Mouse (Mus musculus): ENCODE measurements around the gene Trim63.
"Not testable (repeated sequence)": the region's sequence is repeated elsewhere in the genome, so short reads cannot be mapped to it uniquely, and the experiment has no call there.

The Trim63 gene

GRCm38 (mm10) chr4:134314876-134315275 lies at the start of gene Trim63:
TSS of gene Trim63 (plus strand) at chr4:134315120.
- no peak for DNase-seq (ENCODE audit: low spot score in 2 of 2)

- DNase-seq (ENCODE audit: low spot score in 2 of 2): no peak
These were observed 48.9 kb upstream of the Trim63 start for GRCm38 (mm10) chr4:134265860-134266585.

- no peak for DNase-seq (ENCODE audit: low spot score in 2 of 2)
These were observed 46.7 kb upstream of the Trim63 start for GRCm38 (mm10) chr4:134268102-134268655.

- not testable (repeated sequence) for DNase-seq (ENCODE audit: low spot score in 2 of 2)
These were observed 45.3 kb upstream of the Trim63 start for GRCm38 (mm10) chr4:134269622-134270021.

GRCm38 (mm10) chr4:134271979-134272378 lies 42.9 kb upstream of the Trim63 start:
- DNase-seq (ENCODE audit: low spot score in 2 of 2): no peak

- no peak for DNase-seq (ENCODE audit: low spot score in 2 of 2)
These were observed 42.0 kb upstream of the Trim63 start for GRCm38 (mm10) chr4:134272731-134273416.

GRCm38 (mm10) chr4:134273417-134274345 lies 41.2 kb upstream of the Trim63 start:
- DNase-seq (ENCODE audit: low spot score in 2 of 2): no peak

- DNase-seq (ENCODE audit: low spot score in 2 of 2): no peak
These were observed 30.0 kb upstream of the Trim63 start for GRCm38 (mm10) chr4:134284942-134285341.

- DNase-seq (ENCODE audit: low spot score in 2 of 2): peak; percentile 37 to 42
These were observed 28.4 kb upstream of the Trim63 start for GRCm38 (mm10) chr4:134286226-134287167.

- peak; percentile 96 to 98 for DNase-seq (ENCODE audit: low spot score in 2 of 2)
These were observed 27.8 kb upstream of the Trim63 start for GRCm38 (mm10) chr4:134287168-134287564.

- peak; percentile 78 to 84 for DNase-seq (ENCODE audit: low spot score in 2 of 2)
These were observed 27.3 kb upstream of the Trim63 start, which contains the start of gene Pdik1l for GRCm38 (mm10) chr4:134287575-134288025. TSS of gene Pdik1l (minus strand) at chr4:134287895.

- peak in 1 of 2 experiments; percentile 48 for DNase-seq (ENCODE audit: low spot score in 2 of 2)
These were observed 26.3 kb upstream of the Trim63 start for GRCm38 (mm10) chr4:134288397-134289256.

GRCm38 (mm10) chr4:134292067-134292466 lies 22.9 kb upstream of the Trim63 start:
- DNase-seq (ENCODE audit: low spot score in 2 of 2): peak; percentile 57 to 79

- no peak for DNase-seq (ENCODE audit: low spot score in 2 of 2)
These were observed 21.7 kb upstream of the Trim63 start for GRCm38 (mm10) chr4:134293061-134293691.

- DNase-seq (ENCODE audit: low spot score in 2 of 2): no peak
These were observed 21.2 kb upstream of the Trim63 start for GRCm38 (mm10) chr4:134293692-134294163.

GRCm38 (mm10) chr4:134296096-134296495 lies 18.8 kb upstream of the Trim63 start:
- not testable (repeated sequence) for DNase-seq (ENCODE audit: low spot score in 2 of 2)

GRCm38 (mm10) chr4:134296523-134296922 lies 18.4 kb upstream of the Trim63 start:
- DNase-seq (ENCODE audit: low spot score in 2 of 2): no peak

- DNase-seq (ENCODE audit: low spot score in 2 of 2): no peak
These were observed 17.6 kb upstream of the Trim63 start for GRCm38 (mm10) chr4:134297369-134297768.
